Mouse (Mus musculus): ENCODE measurements around the gene Eif4e3. TPM values are rescaled to one million over a fixed set of nuclear protein-coding genes. Genes with fewer than 3 reads are reported as not detected.

Eif4e3 gene
- 19.5 TPM in 2 replicates for polyA plus RNA-seq (2014; fragmentation: Nextera tagmentation; extraction: Ambion mirVana)

DNA sequence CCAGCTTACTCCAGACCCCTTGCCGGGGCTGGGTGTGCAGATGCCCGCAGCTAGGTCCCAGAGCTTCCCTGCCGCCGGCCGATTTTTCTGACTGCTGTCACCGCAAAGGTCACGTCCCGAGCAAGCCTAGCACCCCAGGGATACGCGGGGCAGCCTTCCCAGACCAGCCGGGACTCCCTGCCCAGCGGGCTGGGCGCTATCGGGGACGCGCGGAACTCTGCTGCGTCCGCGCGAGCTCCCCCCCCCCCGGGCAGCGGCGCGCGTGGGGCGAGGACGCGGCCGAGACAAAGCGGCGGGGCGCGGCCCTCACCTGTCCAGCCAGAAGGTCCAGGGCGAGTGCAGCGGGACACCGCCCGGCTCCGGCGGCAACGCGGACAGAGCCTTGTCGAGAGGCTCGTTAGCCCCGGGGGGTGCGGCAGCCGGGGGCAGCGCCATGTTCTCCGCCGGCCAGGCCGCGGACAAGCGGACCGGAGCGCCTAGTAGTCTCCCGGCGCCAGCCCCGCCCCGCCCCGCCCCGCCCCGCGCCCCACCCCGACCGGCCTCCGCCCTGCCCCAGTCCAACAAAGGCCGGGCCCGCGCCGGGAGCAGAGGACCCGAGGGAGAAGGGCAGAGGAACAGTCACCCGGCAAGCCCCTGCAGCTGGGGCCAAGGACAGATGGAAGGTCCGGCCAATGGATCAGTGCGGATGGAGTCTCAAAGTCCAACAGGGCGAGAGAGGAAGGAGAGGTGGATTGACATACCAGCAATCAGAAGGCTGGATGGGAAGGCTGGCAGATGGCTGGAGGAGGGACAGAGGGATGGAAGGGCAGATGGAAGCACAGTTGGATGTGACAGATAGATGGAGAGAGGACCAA, at the start of gene Eif4e3, which contains the start of gene Gm20696:
Eif4e3 (minus strand) TSS at position 454 of the 854 bp plus-strand sequence.
Gm20696 (minus strand) TSS at position 480 of the 854 bp plus-strand sequence.
- peak within 1 kb of the TSS; percentile 78 for H3K9ac ChIP-seq (ENCODE audit: low read depth, low read length)
- H3K4me1 ChIP-seq (ENCODE audit: control insufficient read depth, insufficient read depth, low read length): 0 out of 2 replicates have a peak, but pooled peaks cover 5% of the 10 kb centered on the region
- ATAC-seq (ENCODE audit: low FRiP score, low TSS enrichment): peak; percentile 88
- H3K9me3 ChIP-seq (ENCODE audit: control insufficient read depth, low read length): no peaks in the 10 kb centered on the region
- H3K27me3 ChIP-seq (ENCODE audit: control insufficient read depth, insufficient read depth, low read length): no peaks in the 10 kb centered on the region
- no peaks in the 10 kb centered on the region for H3K36me3 ChIP-seq (ENCODE audit: control insufficient read depth, insufficient read depth, low read length)
- H3K4me3 ChIP-seq (ENCODE audit: low read length): peak within 1 kb of the TSS; percentile 71
- H3K27ac ChIP-seq (ENCODE audit: low read depth, low read length): peak within 1 kb of the TSS; percentile 60
- H3K4me2 ChIP-seq (replicated peaks; ENCODE audit: low read depth, low read length): peak within 1 kb of the TSS; percentile 80
- WGBS: under 1% methylated on average over 57 of the region's 75 CpGs

- no peak overlapping the region for H3K4me2 ChIP-seq (replicated peaks; ENCODE audit: low read depth, low read length)
- H3K4me3 ChIP-seq (ENCODE audit: low read length): no peak overlapping the region
- no peaks in the 10 kb centered on the region for H3K4me1 ChIP-seq (ENCODE audit: control insufficient read depth, insufficient read depth, low read length)
- WGBS: 74% methylated on average over 5 of the region's 6 CpGs
- no peak for ATAC-seq (ENCODE audit: low FRiP score, low TSS enrichment)
- no peak overlapping the region for H3K27ac ChIP-seq (ENCODE audit: low read depth, low read length)
- H3K36me3 ChIP-seq (ENCODE audit: control insufficient read depth, insufficient read depth, low read length): no peaks in the 10 kb centered on the region
- no peak overlapping the region for H3K9ac ChIP-seq (ENCODE audit: low read depth, low read length)
- no peaks in the 10 kb centered on the region for H3K27me3 ChIP-seq (ENCODE audit: control insufficient read depth, insufficient read depth, low read length)
- no peaks in the 10 kb centered on the region for H3K9me3 ChIP-seq (ENCODE audit: control insufficient read depth, low read length)
Observed at GRCm38 (mm10) chr6:99715913-99716312, 49.3 kb upstream of the Eif4e3 start.

- H3K9me3 ChIP-seq (ENCODE audit: control insufficient read depth, low read length): no peaks in the 10 kb centered on the region
- H3K4me2 ChIP-seq (replicated peaks; ENCODE audit: low read depth, low read length): no peak overlapping the region
- no peak for ATAC-seq (ENCODE audit: low FRiP score, low TSS enrichment)
- H3K4me3 ChIP-seq (ENCODE audit: low read length): no peak overlapping the region
- no peaks in the 10 kb centered on the region for H3K4me1 ChIP-seq (ENCODE audit: control insufficient read depth, insufficient read depth, low read length)
- H3K9ac ChIP-seq (ENCODE audit: low read depth, low read length): no peak overlapping the region
- WGBS: 66% methylated on average over 6 of the region's 6 CpGs
- H3K27me3 ChIP-seq (ENCODE audit: control insufficient read depth, insufficient read depth, low read length): no peaks in the 10 kb centered on the region
- no peaks in the 10 kb centered on the region for H3K36me3 ChIP-seq (ENCODE audit: control insufficient read depth, insufficient read depth, low read length)
- H3K27ac ChIP-seq (ENCODE audit: low read depth, low read length): no peak overlapping the region
Observed at GRCm38 (mm10) chr6:99715191-99715590, 48.6 kb upstream of the Eif4e3 start.

GRCm38 (mm10) chr6:99713256-99713655, 46.7 kb upstream of the Eif4e3 start:
- no peak for ATAC-seq (ENCODE audit: low FRiP score, low TSS enrichment)
- Histone ChIP-seq H3K4me3 (ENCODE audit: low read length) (no peak overlapping the region), H3K36me3 (ENCODE audit: control insufficient read depth, insufficient read depth, low read length) (no peaks in the 10 kb centered on the region), H3K9me3 (ENCODE audit: control insufficient read depth, low read length) (no peaks in the 10 kb centered on the region), H3K9ac (ENCODE audit: low read depth, low read length) (no peak overlapping the region), H3K27me3 (ENCODE audit: control insufficient read depth, insufficient read depth, low read length) (no peaks in the 10 kb centered on the region), H3K4me1 (ENCODE audit: control insufficient read depth, insufficient read depth, low read length) (no peaks in the 10 kb centered on the region), H3K27ac (ENCODE audit: low read depth, low read length) (no peak overlapping the region), H3K4me2 (replicated peaks; ENCODE audit: low read depth, low read length) (no peak overlapping the region)
- WGBS: 78% methylated on average over 5 of the region's 5 CpGs

- no peaks in the 10 kb centered on the region for H3K4me1 ChIP-seq (ENCODE audit: control insufficient read depth, insufficient read depth, low read length)
- H3K36me3 ChIP-seq (ENCODE audit: control insufficient read depth, insufficient read depth, low read length): no peaks in the 10 kb centered on the region
- no peak overlapping the region for H3K4me2 ChIP-seq (replicated peaks; ENCODE audit: low read depth, low read length)
- H3K27me3 ChIP-seq (ENCODE audit: control insufficient read depth, insufficient read depth, low read length): no peaks in the 10 kb centered on the region
- no peak overlapping the region for H3K9ac ChIP-seq (ENCODE audit: low read depth, low read length)
- no peak overlapping the region for H3K4me3 ChIP-seq (ENCODE audit: low read length)
- no peaks in the 10 kb centered on the region for H3K9me3 ChIP-seq (ENCODE audit: control insufficient read depth, low read length)
- no peak overlapping the region for H3K27ac ChIP-seq (ENCODE audit: low read depth, low read length)
- WGBS: 61% methylated on average over 11 of the region's 11 CpGs
- no peak for ATAC-seq (ENCODE audit: low FRiP score, low TSS enrichment)
Observed at GRCm38 (mm10) chr6:99711576-99712101, 45.1 kb upstream of the Eif4e3 start.

GRCm38 (mm10) chr6:99700484-99700883, 33.9 kb upstream of the Eif4e3 start:
- WGBS: 30% methylated on average over 3 of the region's 3 CpGs
- ATAC-seq (ENCODE audit: low FRiP score, low TSS enrichment): peak; percentile 35; the same call in 1 of the 2 replicates
- Histone ChIP-seq H3K9me3 (ENCODE audit: control insufficient read depth, low read length) (no peaks in the 10 kb centered on the region), H3K4me3 (ENCODE audit: low read length) (no peak overlapping the region), H3K36me3 (ENCODE audit: control insufficient read depth, insufficient read depth, low read length) (no peaks in the 10 kb centered on the region), H3K27ac (ENCODE audit: low read depth, low read length) (no peak overlapping the region), H3K4me2 (replicated peaks; ENCODE audit: low read depth, low read length) (no peak overlapping the region), H3K4me1 (ENCODE audit: control insufficient read depth, insufficient read depth, low read length) (peaks cover 10% of the 10 kb centered on the region; the same call in 1 of the 2 replicates), H3K9ac (ENCODE audit: low read depth, low read length) (no peak overlapping the region), H3K27me3 (ENCODE audit: control insufficient read depth, insufficient read depth, low read length) (peaks cover 8% of the 10 kb centered on the region)

DNA sequence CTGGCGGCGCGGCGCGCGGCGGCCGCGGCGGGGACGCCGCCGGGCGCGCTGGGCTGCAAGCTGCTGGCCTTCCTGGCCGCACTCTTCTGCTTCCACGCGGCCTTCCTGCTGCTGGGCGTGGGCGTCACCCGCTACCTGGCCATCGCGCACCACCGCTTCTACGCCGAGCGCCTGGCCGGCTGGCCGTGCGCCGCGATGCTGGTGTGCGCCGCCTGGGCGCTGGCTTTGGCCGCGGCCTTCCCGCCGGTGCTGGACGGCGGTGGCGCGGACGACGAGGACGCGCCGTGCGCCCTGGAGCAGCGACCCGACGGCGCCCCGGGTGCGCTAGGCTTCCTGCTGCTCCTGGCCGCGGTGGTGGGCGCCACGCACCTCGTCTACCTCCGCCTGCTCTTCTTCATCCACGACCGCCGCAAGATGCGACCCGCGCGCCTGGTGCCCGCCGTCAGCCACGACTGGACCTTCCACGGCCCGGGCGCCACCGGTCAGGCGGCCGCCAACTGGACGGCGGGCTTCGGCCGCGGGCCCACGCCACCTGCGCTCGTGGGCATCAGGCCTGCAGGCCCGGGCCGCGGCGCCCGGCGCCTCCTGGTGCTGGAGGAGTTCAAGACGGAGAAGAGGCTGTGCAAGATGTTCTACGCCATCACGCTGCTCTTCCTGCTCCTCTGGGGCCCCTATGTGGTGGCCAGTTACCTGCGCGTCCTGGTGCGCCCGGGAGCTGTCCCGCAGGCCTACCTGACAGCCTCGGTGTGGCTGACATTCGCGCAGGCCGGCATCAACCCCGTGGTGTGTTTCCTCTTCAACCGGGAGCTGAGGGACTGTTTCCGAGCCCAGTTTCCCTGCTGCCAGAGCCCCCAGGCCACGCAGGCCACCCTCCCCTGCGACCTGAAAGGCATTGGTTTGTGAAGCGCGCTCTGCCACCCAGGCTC, 26.6 kb upstream of the Eif4e3 start:
- H3K9me3 ChIP-seq (ENCODE audit: control insufficient read depth, low read length): no peaks in the 10 kb centered on the region
- peak; percentile 47 for ATAC-seq (ENCODE audit: low FRiP score, low TSS enrichment)
- peaks cover 59% of the 10 kb centered on the region for H3K27me3 ChIP-seq (ENCODE audit: control insufficient read depth, insufficient read depth, low read length)

DNA sequence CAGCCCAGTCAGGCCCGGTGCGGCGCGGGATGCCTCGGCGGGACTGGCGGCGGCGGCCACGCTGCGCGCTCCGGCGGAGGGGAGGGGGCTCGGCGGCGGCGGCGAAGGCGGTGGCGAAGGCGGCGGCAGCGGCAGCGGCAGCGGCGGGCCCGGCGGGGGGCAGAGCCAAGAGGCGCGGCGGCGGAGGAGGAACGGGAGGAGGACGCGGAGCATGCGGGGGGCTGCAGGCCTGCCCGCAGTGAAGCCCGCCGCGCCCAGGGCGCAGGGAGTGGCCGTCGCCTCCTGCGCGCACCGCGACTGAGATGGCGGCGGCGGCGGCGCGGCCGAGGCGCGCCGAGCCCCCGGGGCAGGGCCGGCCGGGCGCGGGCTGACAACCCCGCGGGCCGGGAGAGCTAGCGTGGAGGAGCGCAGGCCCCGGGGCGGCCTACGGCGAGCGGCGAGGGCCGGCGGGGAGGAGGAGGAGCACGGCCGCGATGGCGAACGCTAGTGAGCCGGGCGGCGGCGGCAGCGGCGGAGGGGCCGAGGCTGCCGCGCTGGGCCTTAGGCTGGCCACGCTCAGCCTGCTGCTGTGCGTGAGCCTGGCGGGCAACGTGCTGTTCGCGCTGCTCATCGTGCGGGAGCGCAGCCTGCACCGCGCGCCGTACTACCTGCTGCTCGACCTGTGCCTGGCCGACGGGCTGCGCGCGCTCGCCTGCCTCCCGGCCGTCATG, 25.8 kb upstream of the Eif4e3 start, which contains the start of gene Gpr27:
Gpr27 (plus strand) TSS at position 474 of the 710 bp plus-strand sequence.
- Histone ChIP-seq H3K4me1 (ENCODE audit: control insufficient read depth, insufficient read depth, low read length) (peaks cover 7% of the 10 kb centered on the region), H3K27me3 (ENCODE audit: control insufficient read depth, insufficient read depth, low read length) (peaks cover 59% of the 10 kb centered on the region), H3K9me3 (ENCODE audit: control insufficient read depth, low read length) (no peaks in the 10 kb centered on the region), H3K4me3 (ENCODE audit: low read length) (peak within 1 kb of the TSS; percentile 82), H3K4me2 (replicated peaks; ENCODE audit: low read depth, low read length) (peak within 1 kb of the TSS; percentile 96), H3K36me3 (ENCODE audit: control insufficient read depth, insufficient read depth, low read length) (no peaks in the 10 kb centered on the region), H3K27ac (ENCODE audit: low read depth, low read length) (no peak within 1 kb of the TSS), H3K9ac (ENCODE audit: low read depth, low read length) (peak within 1 kb of the TSS; percentile 83)
- ATAC-seq (ENCODE audit: low FRiP score, low TSS enrichment): peak; percentile 68
- 2% methylated on average over 59 of the region's 112 CpGs for WGBS

More for the DNA sequence above, 26.6 kb upstream of the Eif4e3 start:
- peak overlapping the region; percentile 96 for H3K4me2 ChIP-seq (replicated peaks; ENCODE audit: low read depth, low read length)
- 1% methylated on average over 102 of the region's 110 CpGs for WGBS
- peak overlapping the region; percentile 82 for H3K4me3 ChIP-seq (ENCODE audit: low read length)
- H3K4me1 ChIP-seq (ENCODE audit: control insufficient read depth, insufficient read depth, low read length): peaks cover 7% of the 10 kb centered on the region
- peak overlapping the region; percentile 83 for H3K9ac ChIP-seq (ENCODE audit: low read depth, low read length)
- no peaks in the 10 kb centered on the region for H3K36me3 ChIP-seq (ENCODE audit: control insufficient read depth, insufficient read depth, low read length)
- no peak overlapping the region for H3K27ac ChIP-seq (ENCODE audit: low read depth, low read length)
